8 mouse cellular contexts compared by ENCODE assay signal in genomic region chr9:34488700-34489315, GRCm38 (mm10). TPM values are rescaled to one million over a fixed set of nuclear protein-coding genes. Genes with fewer than 3 reads are reported as not detected.
DNase-seq lines count a peak whose midpoint lies in the region; ATAC-seq and TF ChIP-seq lines count a peak whose summit lies in the region.

No protein-coding gene starts in this region.

- H3K9me3 ChIP-seq in forebrain, embryonic 11.5 days (ENCODE audit: control insufficient read depth, low read length), result no peaks in the 10 kb centered on the region
- H3K9me3 ChIP-seq in heart, embryonic 14.5 days (ENCODE audit: control insufficient read depth, low read length), result no peaks in the 10 kb centered on the region
- H3K9me3 ChIP-seq in neural tube, embryonic 11.5 days (ENCODE audit: control insufficient read depth, low read length), result no peaks in the 10 kb centered on the region

- H3K4me3 ChIP-seq in thymus, adult 2 months (ENCODE audit: control insufficient read depth, insufficient read depth, low read length), result 0 out of 2 replicates have a peak overlapping the region, but pooled peaks have one; percentile 7
- H3K4me3 ChIP-seq in forebrain, embryonic 11.5 days (ENCODE audit: low read depth, low read length), result peak overlapping the region; percentile 62
- peak overlapping the region; percentile 57 to 58 for H3K4me3 ChIP-seq in heart, embryonic 14.5 days (ENCODE audit: control insufficient read depth in 1 of 2, insufficient read depth in 1 of 2, low read depth in 1 of 2, low read length in 2 of 2)
- peak overlapping the region; percentile 13; the same call in 1 of the 2 replicates for H3K4me3 ChIP-seq in liver, adult 2 months (ENCODE audit: insufficient read depth, low read depth, low read length)
- peak overlapping the region; percentile 63 for H3K4me3 ChIP-seq in neural tube, embryonic 11.5 days (ENCODE audit: low read depth, low read length)

- H3K4me1 ChIP-seq in thymus, adult 2 months (replicated peaks; ENCODE audit: control insufficient read depth, insufficient read depth, low read length), result no peaks in the 10 kb centered on the region
- peaks cover 7% of the 10 kb centered on the region; the same call in 1 of the 2 replicates for H3K4me1 ChIP-seq in forebrain, embryonic 11.5 days (replicated peaks; ENCODE audit: control insufficient read depth, insufficient read depth, low read length)
- H3K4me1 ChIP-seq in heart, embryonic 14.5 days (ENCODE audit: control insufficient read depth in 2 of 2, insufficient read depth in 2 of 2, low read length in 2 of 2), result peaks cover 4 to 5% of the 10 kb centered on the region in 2 experiments; a peak in 1 of 4 replicates
- H3K4me1 ChIP-seq in liver, adult 2 months (ENCODE audit: control insufficient read depth, insufficient read depth, low read length), result peaks cover 2% of the 10 kb centered on the region; the same call in 1 of the 2 replicates
- H3K4me1 ChIP-seq in neural tube, embryonic 11.5 days (ENCODE audit: control insufficient read depth, insufficient read depth, low read length), result 0 out of 2 replicates have a peak, but pooled peaks cover 3% of the 10 kb centered on the region

- 2% methylated on average over 53 of the region's 53 CpGs for WGBS in thymus, adult 2 months
- WGBS in forebrain, embryonic 11.5 days, result under 1% methylated on average over 52 of the region's 53 CpGs
- WGBS in heart, embryonic 14.5 days, result 1% methylated on average over 53 of the region's 53 CpGs
- under 1% methylated on average over 53 of the region's 53 CpGs for WGBS in liver, adult 2 months
- WGBS in neural tube, embryonic 11.5 days, result under 1% methylated on average over 52 of the region's 53 CpGs

- TF ChIP-seq CTCF in thymus, adult 2 months (IDR thresholded peaks at IDR 0.05; ENCODE audit: borderline replicate concordance, control insufficient read depth, extremely low read depth, insufficient read depth, low read length, poor library complexity), result no peak
- no peak for TF ChIP-seq CTCF in liver, adult 2 months (IDR thresholded peaks at IDR 0.05; ENCODE audit: low read depth, low read length)

- no peaks in the 10 kb centered on the region for H3K36me3 ChIP-seq in thymus, adult 2 months (ENCODE audit: control insufficient read depth, insufficient read depth, low read length)
- no peaks in the 10 kb centered on the region for H3K36me3 ChIP-seq in forebrain, embryonic 11.5 days (ENCODE audit: control insufficient read depth, insufficient read depth, low read length)
- H3K36me3 ChIP-seq in heart, embryonic 14.5 days (ENCODE audit: control insufficient read depth, insufficient read depth, low read length), result no peaks in the 10 kb centered on the region
- no peaks in the 10 kb centered on the region for H3K36me3 ChIP-seq in liver, adult 2 months (ENCODE audit: control insufficient read depth, insufficient read depth, low read length)
- H3K36me3 ChIP-seq in neural tube, embryonic 11.5 days (ENCODE audit: control insufficient read depth, insufficient read depth, low read length), result no peaks in the 10 kb centered on the region

- H3K79me2 ChIP-seq in liver, adult 2 months (ENCODE audit: control insufficient read depth, insufficient read depth, low read length), result no peaks in the 10 kb centered on the region

- peak overlapping the region; percentile 64 for H3K9ac ChIP-seq in forebrain, embryonic 11.5 days (ENCODE audit: low read length)
- H3K9ac ChIP-seq in heart, embryonic 14.5 days (ENCODE audit: low read length), result peak overlapping the region; percentile 62
- no peak overlapping the region for H3K9ac ChIP-seq in liver, adult 2 months (ENCODE audit: low read depth, low read length)
- peak overlapping the region; percentile 56 for H3K9ac ChIP-seq in neural tube, embryonic 11.5 days (ENCODE audit: low read length)

- no peak for TF ChIP-seq POLR2A in thymus, adult 2 months (IDR thresholded peaks at IDR 0.05; ENCODE audit: control insufficient read depth, extremely low read depth, insufficient read depth, low read length, poor library complexity)
- TF ChIP-seq POLR2A in liver, adult 2 months (IDR thresholded peaks at IDR 0.05; ENCODE audit: extremely low read depth, insufficient read depth, low read length), result no peak

- peaks cover 3% of the 10 kb centered on the region; the same call in 1 of the 2 replicates for H3K27me3 ChIP-seq in thymus, adult 2 months (ENCODE audit: control insufficient read depth, insufficient read depth, low read length)
- H3K27me3 ChIP-seq in forebrain, embryonic 11.5 days (ENCODE audit: control insufficient read depth, insufficient read depth, low read length), result peaks cover 33% of the 10 kb centered on the region
- peaks cover 81% of the 10 kb centered on the region for H3K27me3 ChIP-seq in heart, embryonic 14.5 days (ENCODE audit: control insufficient read depth, insufficient read depth, low read length)
- peaks cover 19% of the 10 kb centered on the region for H3K27me3 ChIP-seq in liver, adult 2 months (ENCODE audit: control insufficient read depth, insufficient read depth, low read length)
- peaks cover 37% of the 10 kb centered on the region for H3K27me3 ChIP-seq in neural tube, embryonic 11.5 days (ENCODE audit: control insufficient read depth, insufficient read depth, low read length)

- ATAC-seq in forebrain, embryonic 11.5 days (replicated peaks; ENCODE audit: low FRiP score), result peak; percentile 60; the same call in 1 of the 2 replicates
- ATAC-seq in heart, embryonic 14.5 days (ENCODE audit: insufficient number of reproducible peaks, insufficient read depth, low FRiP score, low read depth), result no peak
- ATAC-seq in neural tube, embryonic 11.5 days (ENCODE audit: insufficient read depth, low FRiP score, low TSS enrichment), result peak; percentile 39

- DNase-seq in thymus, adult 2 months, result no peak
- no peak for DNase-seq in thymus, postnatal 10 days (ENCODE audit: low spot score in 2 of 2)
- DNase-seq in forebrain, embryonic 11.5 days (ENCODE audit: low spot score), result peak; percentile 85
- DNase-seq in kidney, postnatal 10 days, result peak; percentile 66
- no peak for DNase-seq in liver, adult 2 months (ENCODE audit: extremely low read depth, low read depth, low spot score)
- DNase-seq in neural tube, embryonic 11.5 days (ENCODE audit: low spot score), result peak; percentile 81
- peak; percentile 16 for DNase-seq in urinary bladder, postnatal 25 days (ENCODE audit: low spot score)

- peak overlapping the region; percentile 90 for H3K4me2 ChIP-seq in forebrain, embryonic 11.5 days (ENCODE audit: low read depth, low read length, severe bottlenecking)
- peak overlapping the region; percentile 98 for H3K4me2 ChIP-seq in heart, embryonic 14.5 days (ENCODE audit: low read length)
- H3K4me2 ChIP-seq in neural tube, embryonic 11.5 days (ENCODE audit: low read depth), result peak overlapping the region; percentile 75

- H3K27ac ChIP-seq in thymus, adult 2 months (ENCODE audit: control insufficient read depth, insufficient read depth, low read length), result no peak overlapping the region
- no peak overlapping the region for H3K27ac ChIP-seq in forebrain, embryonic 11.5 days (ENCODE audit: low read depth, low read length)
- H3K27ac ChIP-seq in heart, embryonic 14.5 days (replicated peaks in 1 of 2; ENCODE audit: control insufficient read depth in 1 of 2, insufficient read depth in 1 of 2, low read depth in 2 of 2, low read length in 2 of 2), result no peak overlapping the region
- H3K27ac ChIP-seq in liver, adult 2 months (replicated peaks; ENCODE audit: insufficient read depth, low read depth, low read length), result no peak overlapping the region
- no peak overlapping the region for H3K27ac ChIP-seq in neural tube, embryonic 11.5 days (ENCODE audit: low read depth, low read length)

RNA-seq across cellular contexts. Expression of gene Kirrel3, which starts 3.1 kb away (rescaled TPM):
- polyA plus RNA-seq in thymus, adult 2 months (2012; rRNA removed), result 0.57 and 1.2 TPM in 2 replicates
- 5.3 TPM in 2 replicates for polyA plus RNA-seq in forebrain, embryonic 11.5 days (2014; fragmentation: Nextera tagmentation; extraction: Ambion mirVana)
- 0.81 and 1.0 TPM in 2 replicates for polyA plus RNA-seq in heart, embryonic 14.5 days (2014; fragmentation: Nextera tagmentation; extraction: Ambion mirVana)
- total RNA-seq in liver, adult 2 months (2014; rRNA removed), result 0.07 and 0.09 TPM in 2 replicates
- not detected in 2 replicates for polyA plus RNA-seq in liver, adult 2 months (2012; rRNA removed)
- polyA plus RNA-seq in neural tube, embryonic 11.5 days (2014; fragmentation: Nextera tagmentation; extraction: Ambion mirVana), result 6.6 TPM in 2 replicates

Comparison
In these comparisons a context has a peak if more than half of its experiments do, and no peak if none do; other contexts are left out.
1. DNase-seq: peak in forebrain, embryonic 11.5 days (single experiment), kidney, postnatal 10 days (single experiment), neural tube, embryonic 11.5 days (single experiment) and urinary bladder, postnatal 25 days (single experiment); none in thymus, adult 2 months (single experiment), thymus, postnatal 10 days (0 of 2) and liver, adult 2 months (single experiment).
2. H3K4me3 ChIP-seq: peak in every context shown above with its lines; median percentile 63 in neural tube, embryonic 11.5 days; 62 in forebrain, embryonic 11.5 days; 58 in heart, embryonic 14.5 days; 13 in liver, adult 2 months; 7 in thymus, adult 2 months.
3. Peak in every context shown above with its lines, with median percentiles within 50 percentile points of each other: H3K4me2 ChIP-seq.